Mouse (Mus musculus) small intestine, adult 2 months (tissue): ENCODE results near the gene Rassf5. TPM values are rescaled to one million over a fixed set of nuclear protein-coding genes. Genes with fewer than 3 reads are reported as not detected.
A peak's percentile ranks its signal among the peaks of the same experiment; 100 is the strongest.

Experiments used
- H3K27ac ChIP-seq: fragments of 200-500 bp; 2 replicates; pipeline ENCODE4 v1.5.1; 2012; ENCODE audit warnings: low read depth, low read length, control low read depth, inconsistent platforms; ENCODE audit not compliant: insufficient read depth
- H3K27me3 ChIP-seq: fragments of 200-500 bp; 2 replicates; pipeline ENCODE4 v1.6.1; 2012; ENCODE audit warnings: mild to moderate bottlenecking, moderate library complexity, low read length, inconsistent platforms; ENCODE audit not compliant: control insufficient read depth, insufficient read depth
- H3K36me3 ChIP-seq: fragments of 200-500 bp; 2 replicates; pipeline ENCODE4 v1.6.1; 2012; ENCODE audit warnings: mild to moderate bottlenecking, low read length, control low read depth, inconsistent platforms; ENCODE audit not compliant: control insufficient read depth, insufficient read depth
- H3K4me1 ChIP-seq: fragments of 200-500 bp; 2 replicates; pipeline ENCODE4 v1.6.1; 2012; ENCODE audit warnings: low read length, inconsistent platforms, mixed read lengths; ENCODE audit not compliant: control insufficient read depth, insufficient read depth, insufficient read length
- H3K4me3 ChIP-seq: fragments of 200-500 bp; 2 replicates; pipeline ENCODE4 v1.5.1; 2012; ENCODE audit warnings: low read depth, mild to moderate bottlenecking, control low read depth, inconsistent platforms, low read length, moderate library complexity
- CTCF ChIP-seq: fragments of 200-500 bp; IDR thresholded peaks from 2 replicates; pipeline ENCODE4 v1.5.1; 2012; ENCODE audit warnings: low read depth, mild to moderate bottlenecking, control low read depth, inconsistent platforms, low read length, moderate library complexity, mixed read lengths; ENCODE audit not compliant: insufficient replicate concordance, insufficient read length; ENCODE audit errors: extremely low read depth
- POLR2A ChIP-seq: fragments of 200-500 bp; IDR thresholded peaks from 2 replicates; pipeline ENCODE4 v1.6.1; 2012; ENCODE audit warnings: low read depth, mild to moderate bottlenecking, control low read depth, inconsistent platforms, low read length, moderate library complexity
- WGBS: fragments of 180-500 bp; shearing (Covaris S2); methylation state at CpG from one replicate; pipeline ENCODE4 v1.1.7; 2018; 5-methylcytosine and 5-hydroxymethylcytosine counted together
- polyA plus RNA-seq: library from polyadenylated mRNA; depleted of rRNA; stranded (reverse); fragments of >200 nt; gene quantifications from 2 replicates; pipeline ENCODE4 v1.2.3, GENCODE M21; 2012

The Rassf5 gene
- polyA plus RNA-seq, 1 experiment, result 4.0 TPM

DNA sequence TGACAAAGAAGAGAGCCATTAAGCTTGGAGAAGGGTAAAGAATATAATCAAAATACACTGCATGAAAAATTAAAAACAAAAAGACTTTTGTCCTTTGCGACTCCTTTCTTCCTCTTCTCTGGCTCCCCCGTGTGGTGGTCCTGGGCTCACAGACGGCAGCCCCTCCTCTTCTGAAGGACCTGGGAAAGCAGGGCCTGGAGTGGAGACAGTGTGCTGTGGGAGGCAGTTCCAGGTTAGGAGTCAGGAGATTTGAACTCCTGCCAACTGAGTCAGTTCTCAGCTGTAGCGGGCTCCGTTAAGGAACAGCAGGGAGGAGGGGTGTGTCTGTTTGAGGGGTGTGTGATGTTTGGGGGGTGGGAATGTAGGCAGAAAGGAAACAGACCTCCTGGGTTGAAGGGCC lies 37.5 kb downstream of the Rassf5 start:
- H3K36me3 ChIP-seq, result no peaks in the 10 kb centered on the region
- peaks cover 4% of the 10 kb centered on the region; the same call in 1 of the 2 replicates for H3K4me1 ChIP-seq
- no peak overlapping the region for H3K27ac ChIP-seq
- 2% methylated on average over 5 of the region's 5 CpGs for WGBS
- no peaks in the 10 kb centered on the region for H3K27me3 ChIP-seq
- no peak overlapping the region for H3K4me3 ChIP-seq
- TF ChIP-seq POLR2A (no peak), CTCF (peak; percentile 56; the same call in 1 of the 2 replicates)

DNA sequence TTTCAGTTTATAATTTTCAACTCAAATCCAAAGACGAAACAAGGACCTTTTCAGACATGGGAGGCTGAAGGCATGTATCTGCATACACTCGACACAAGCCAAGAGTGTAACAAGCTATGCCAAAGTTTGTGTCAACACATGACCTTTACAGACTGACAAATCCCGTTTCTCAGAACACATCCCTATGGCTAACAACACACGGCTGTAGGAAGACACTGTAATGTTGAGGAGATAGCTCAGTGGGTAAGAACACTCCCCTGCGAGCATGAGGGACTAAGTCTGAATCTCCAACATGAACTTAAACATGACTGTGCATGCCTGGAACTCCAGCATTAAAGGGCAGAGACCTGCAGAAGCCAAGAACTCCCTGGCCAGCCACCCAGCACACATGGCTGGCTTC lies 38.7 kb downstream of the Rassf5 start:
- H3K27ac ChIP-seq, result no peak overlapping the region
- WGBS, result 84% methylated on average over 5 of the region's 5 CpGs
- TF ChIP-seq POLR2A (no peak), CTCF (no peak)
- H3K27me3 ChIP-seq, result no peaks in the 10 kb centered on the region
- no peaks in the 10 kb centered on the region for H3K4me1 ChIP-seq
- no peak overlapping the region for H3K4me3 ChIP-seq
- H3K36me3 ChIP-seq, result no peaks in the 10 kb centered on the region

DNA sequence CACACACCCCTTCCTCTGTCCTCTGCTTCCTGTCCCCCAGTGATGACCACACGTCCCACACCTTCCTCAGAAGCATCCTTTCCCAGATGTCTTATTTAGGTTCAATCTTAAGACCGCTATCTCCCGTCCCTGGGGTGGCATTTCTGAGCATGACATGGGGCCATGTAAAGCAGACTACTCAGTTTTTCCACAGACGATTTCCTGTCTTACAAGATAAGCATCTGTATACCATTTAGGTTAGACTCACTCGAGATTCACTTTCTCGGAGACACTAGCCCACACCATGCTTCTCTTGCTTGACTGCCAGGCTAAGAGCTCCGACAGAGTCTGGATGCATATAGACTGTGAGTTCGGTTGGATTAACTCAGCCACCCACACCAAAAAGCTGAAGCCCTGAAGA lies 40.6 kb downstream of the Rassf5 start:
- no peaks in the 10 kb centered on the region for H3K36me3 ChIP-seq
- H3K27ac ChIP-seq, result no peak overlapping the region
- H3K4me1 ChIP-seq, result peaks cover 2% of the 10 kb centered on the region
- no peak overlapping the region for H3K4me3 ChIP-seq
- no peaks in the 10 kb centered on the region for H3K27me3 ChIP-seq
- WGBS, result 76% methylated on average over 8 of the region's 8 CpGs
- no peak for TF ChIP-seq CTCF
- no peak for TF ChIP-seq POLR2A

DNA sequence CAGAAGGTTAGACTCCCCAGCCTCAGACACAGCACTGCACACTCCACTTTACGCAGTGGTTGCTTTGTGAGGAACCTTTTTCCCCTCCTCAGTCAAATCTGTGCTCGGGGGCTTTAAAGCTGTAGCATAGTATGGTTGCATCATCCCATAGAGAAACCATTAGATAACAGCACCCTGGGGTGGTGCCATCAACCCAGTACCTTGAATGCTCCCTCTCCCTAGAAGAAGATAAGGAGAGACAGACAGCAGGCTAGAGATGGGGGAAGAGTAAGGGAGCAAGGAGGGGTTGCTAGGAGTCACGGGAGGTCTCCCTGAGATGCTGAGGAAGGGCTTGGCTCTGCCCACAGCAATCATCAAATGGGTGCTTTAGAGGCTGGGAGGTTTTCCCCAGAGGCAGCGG lies 43.7 kb downstream of the Rassf5 start:
- H3K27ac ChIP-seq, result no peak overlapping the region
- no peaks in the 10 kb centered on the region for H3K36me3 ChIP-seq
- H3K27me3 ChIP-seq, result no peaks in the 10 kb centered on the region
- H3K4me1 ChIP-seq, result peaks cover 3% of the 10 kb centered on the region
- TF ChIP-seq POLR2A (no peak), CTCF (no peak)
- no peak overlapping the region for H3K4me3 ChIP-seq
- 86% methylated on average over 4 of the region's 4 CpGs for WGBS

DNA sequence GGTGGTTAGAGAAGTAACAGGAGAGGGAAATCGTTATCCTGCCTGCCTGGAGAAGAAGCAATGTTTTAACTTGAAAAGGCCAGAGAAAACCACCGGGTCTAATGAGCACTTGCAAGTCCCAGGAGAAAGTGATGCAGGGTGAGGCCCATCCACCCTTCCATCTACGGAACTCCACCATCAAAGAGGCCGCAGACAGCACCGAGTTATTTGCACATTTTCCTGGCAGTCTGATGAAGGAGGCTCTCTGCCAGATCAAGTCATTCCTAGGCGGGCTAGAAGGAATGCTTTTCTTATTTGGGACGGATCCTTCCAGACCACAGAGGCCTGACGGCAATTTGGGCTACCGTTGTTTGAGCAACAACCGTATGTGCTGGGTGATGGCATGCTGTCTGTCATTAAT lies 44.5 kb downstream of the Rassf5 start:
- peaks cover 8% of the 10 kb centered on the region for H3K4me1 ChIP-seq
- H3K4me3 ChIP-seq, result no peak overlapping the region
- WGBS, result 44% methylated on average over 10 of the region's 10 CpGs
- no peaks in the 10 kb centered on the region for H3K36me3 ChIP-seq
- no peaks in the 10 kb centered on the region for H3K27me3 ChIP-seq
- H3K27ac ChIP-seq, result 0 out of 2 replicates have a peak overlapping the region, but pooled peaks have one; percentile 24
- TF ChIP-seq POLR2A (no peak), CTCF (no peak)

DNA sequence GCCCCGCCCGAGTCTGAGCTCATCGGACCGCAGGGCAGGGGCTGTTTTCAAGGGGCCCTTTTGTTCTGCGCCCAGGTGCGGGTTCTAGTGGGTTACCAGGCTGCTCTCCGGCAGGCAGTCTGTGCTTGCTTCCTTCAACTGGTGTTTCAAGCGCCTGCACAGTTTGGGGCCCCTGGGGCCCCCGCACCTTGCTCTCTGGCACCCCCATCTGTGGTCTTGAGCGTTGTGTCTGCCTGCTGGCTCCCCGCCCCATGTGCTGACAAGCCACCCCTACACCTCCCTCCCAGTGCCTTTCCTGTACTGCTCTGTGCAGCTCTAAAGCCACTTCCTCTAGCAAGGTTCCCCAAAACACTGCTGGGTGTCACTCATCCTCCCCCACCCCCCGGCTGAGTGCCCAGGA lies 45.1 kb downstream of the Rassf5 start:
- Histone ChIP-seq H3K27ac (peak overlapping the region; percentile 62), H3K36me3 (no peaks in the 10 kb centered on the region), H3K27me3 (no peaks in the 10 kb centered on the region), H3K4me1 (peaks cover 8% of the 10 kb centered on the region), H3K4me3 (peak overlapping the region; percentile 65)
- 22% methylated on average over 12 of the region's 12 CpGs for WGBS
- TF ChIP-seq CTCF (peak; percentile 39; the same call in 1 of the 2 replicates), POLR2A (no peak; the same call in 1 of the 2 replicates)

DNA sequence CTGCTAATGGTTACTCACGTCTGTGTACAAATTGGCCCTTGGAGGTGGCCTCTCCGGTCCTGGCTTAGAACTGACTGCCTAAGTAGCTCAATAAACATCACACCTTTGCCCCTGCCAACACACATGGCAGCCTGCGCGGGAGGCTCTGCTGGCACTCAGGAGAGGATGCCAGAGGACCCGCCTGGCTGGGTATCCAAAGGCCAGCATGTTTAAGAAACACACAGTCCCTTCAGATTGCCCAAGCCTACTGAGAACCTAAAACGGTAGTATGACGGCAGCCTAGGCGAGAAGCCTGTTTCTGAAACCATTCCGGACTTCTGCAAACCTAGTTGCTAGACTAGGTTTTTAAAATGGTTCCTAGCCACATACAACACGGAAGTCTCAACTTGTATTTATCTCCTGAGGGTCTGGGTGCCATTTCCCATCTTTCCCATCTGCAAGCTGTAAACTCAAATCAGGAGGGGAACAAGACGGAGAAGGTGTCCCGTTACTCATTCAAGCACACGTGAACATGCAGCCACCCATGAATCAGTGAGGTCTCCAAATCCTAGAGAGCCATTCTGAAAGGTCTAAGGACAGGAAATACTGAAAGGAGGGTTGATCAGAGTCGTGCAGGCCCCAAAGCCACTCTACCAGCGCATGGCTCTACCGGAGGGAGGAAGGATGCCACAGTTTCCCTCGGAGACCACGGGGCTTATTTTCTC lies 45.8 kb downstream of the Rassf5 start:
- Histone ChIP-seq H3K27ac (peak overlapping the region; percentile 62), H3K4me1 (peaks cover 8% of the 10 kb centered on the region), H3K4me3 (peak overlapping the region; percentile 65), H3K36me3 (no peaks in the 10 kb centered on the region), H3K27me3 (no peaks in the 10 kb centered on the region)
- 20% methylated on average over 18 of the region's 18 CpGs for WGBS
- TF ChIP-seq POLR2A, result no peak
- TF ChIP-seq CTCF, result no peak
